Mouse (Mus musculus) ovary, postnatal 14 days (tissue): ENCODE measurements around the gene Tmub2.

Experiments used
- DNase-seq: peaks from one replicate; pipeline ENCODE4 v3.0.0; 2022; ENCODE audit warnings: low spot score

Tmub2 gene

DNA sequence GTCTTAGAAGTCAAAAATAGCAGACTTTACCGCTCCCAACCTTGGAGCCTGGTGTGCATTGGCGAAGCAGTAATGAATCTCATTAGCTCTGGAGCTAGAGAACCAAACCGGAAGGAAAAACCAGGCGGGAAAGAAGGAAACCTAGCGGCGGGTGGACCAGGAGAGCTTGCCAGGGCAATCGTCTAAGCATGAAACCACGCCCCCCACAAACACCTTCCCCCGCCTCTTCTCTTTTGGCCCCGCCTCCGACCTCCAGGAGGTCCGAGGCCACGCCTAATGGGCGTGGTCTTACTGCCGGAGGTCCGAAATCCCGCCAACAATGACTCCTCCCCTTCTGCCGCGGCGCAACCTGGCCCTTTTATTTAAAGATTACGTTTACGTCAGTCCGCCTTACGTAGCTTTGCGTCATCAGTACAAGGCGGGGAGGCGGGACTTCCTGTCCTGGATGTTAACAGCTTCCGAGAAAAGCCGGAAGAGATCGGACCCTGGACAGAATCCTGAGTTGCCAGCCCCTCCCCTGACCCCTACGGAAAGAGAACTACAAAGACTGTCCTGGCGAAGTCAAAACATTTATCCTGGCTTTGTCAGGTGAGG, at the start of gene Tmub2:
Gene Tmub2 (plus strand): TSS at position 431 of the 594 bp plus-strand sequence.
- peak; percentile 90 for DNase-seq

- DNase-seq = no peak
Measured at GRCm38 (mm10) chr11:102236022-102236421, 48.7 kb upstream of the Tmub2 start.

GRCm38 (mm10) chr11:102240636-102241035, 44.1 kb upstream of the Tmub2 start:
- no peak for DNase-seq

- no peak for DNase-seq
Measured at GRCm38 (mm10) chr11:102241246-102241645, 43.5 kb upstream of the Tmub2 start.

DNA sequence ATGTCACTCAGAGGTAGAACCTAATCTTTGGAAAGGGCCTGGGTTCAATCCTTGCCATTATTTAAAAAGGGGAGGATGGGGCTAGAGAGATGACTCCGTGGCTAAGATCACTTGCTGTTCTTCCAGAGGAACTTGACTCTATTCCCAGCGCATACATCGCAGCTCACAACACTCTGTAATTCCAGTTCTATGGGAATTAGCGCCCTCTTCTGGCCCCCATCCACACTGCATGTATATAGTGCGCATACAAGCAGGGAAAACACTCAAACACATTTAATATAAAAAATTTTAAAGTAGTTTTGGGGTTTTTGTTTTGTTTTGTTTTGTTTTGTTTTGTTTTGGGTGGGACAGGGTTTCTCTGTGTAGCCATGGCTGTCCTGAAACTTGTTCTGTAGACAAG, 42.9 kb upstream of the Tmub2 start:
- DNase-seq = no peak

- no peak for DNase-seq
Measured at GRCm38 (mm10) chr11:102244926-102245449, 39.7 kb upstream of the Tmub2 start.

GRCm38 (mm10) chr11:102245581-102246272, 39.0 kb upstream of the Tmub2 start:
- no peak for DNase-seq

- no peak for DNase-seq
Measured at GRCm38 (mm10) chr11:102246273-102246635, 38.5 kb upstream of the Tmub2 start.

GRCm38 (mm10) chr11:102246871-102247270, 37.9 kb upstream of the Tmub2 start:
- DNase-seq = no peak

- peak; percentile 93 for DNase-seq
Measured at GRCm38 (mm10) chr11:102248630-102249230, 36.0 kb upstream of the Tmub2 start, which contains the start of gene BC030867. Gene BC030867, plus strand, starts transcription at chr11:102248882.

GRCm38 (mm10) chr11:102249351-102250090, 35.2 kb upstream of the Tmub2 start:
- no peak for DNase-seq

DNA sequence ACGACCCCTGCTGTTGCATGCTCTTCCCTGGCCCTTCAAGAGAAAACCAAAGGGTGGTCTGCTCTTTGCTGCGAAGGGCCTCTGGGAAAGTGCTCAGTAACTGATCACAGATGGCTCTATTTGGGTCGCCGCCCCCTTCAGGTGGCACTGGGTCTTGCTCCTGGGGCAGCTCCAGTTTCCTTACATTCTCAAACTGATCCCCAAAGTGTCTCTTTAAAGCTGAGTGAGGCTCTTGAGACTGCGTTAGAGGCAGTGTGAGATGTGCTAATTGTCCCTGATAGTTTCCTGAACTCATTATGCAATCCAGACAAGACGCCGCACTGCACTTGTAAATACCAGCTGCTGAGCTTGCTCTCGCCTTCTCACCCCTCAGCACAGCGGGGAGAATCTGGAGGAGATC, 27.2 kb upstream of the Tmub2 start:
- DNase-seq = no peak

DNA sequence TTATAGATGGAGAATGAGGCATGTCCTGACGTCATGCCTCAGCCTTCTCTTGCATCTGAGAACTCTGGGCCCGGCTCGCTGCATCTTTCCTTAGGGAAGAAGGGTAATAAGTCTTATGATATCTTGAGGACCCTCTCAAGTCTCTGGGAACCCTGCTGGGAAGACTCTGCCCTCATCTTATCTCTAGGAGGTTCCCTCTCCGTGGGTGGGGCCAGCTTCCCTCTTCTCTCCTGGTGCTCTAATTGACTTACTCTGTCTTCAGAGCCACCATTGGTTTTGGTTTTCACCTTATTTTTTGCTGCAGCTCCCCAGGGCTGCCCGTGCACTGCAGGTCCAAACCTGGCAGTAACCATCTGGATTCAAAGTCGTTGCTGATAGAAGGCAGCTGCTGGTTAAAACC, 26.6 kb upstream of the Tmub2 start:
- DNase-seq = no peak

DNA sequence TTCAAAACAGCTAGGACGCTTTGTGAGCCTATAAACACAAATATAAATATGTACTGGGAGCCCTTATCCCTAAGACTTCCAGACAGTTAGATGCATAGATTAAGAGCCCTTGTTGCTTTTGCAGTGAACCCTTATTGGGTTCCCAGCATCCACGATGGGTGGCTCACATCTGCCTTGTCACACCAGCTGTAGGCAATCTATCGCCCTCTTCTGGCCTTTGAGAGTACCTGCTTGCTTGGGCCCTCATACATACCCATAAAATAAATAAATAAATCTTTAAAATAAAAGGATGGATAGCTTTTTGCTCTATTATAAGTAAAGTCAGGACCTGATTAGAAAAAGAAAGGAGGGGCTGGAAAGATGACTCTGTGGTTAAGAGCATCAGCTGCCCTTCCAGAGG, 26.2 kb upstream of the Tmub2 start:
- DNase-seq = no peak

- no peak for DNase-seq
Measured at GRCm38 (mm10) chr11:102263211-102263610, 21.5 kb upstream of the Tmub2 start.

DNA sequence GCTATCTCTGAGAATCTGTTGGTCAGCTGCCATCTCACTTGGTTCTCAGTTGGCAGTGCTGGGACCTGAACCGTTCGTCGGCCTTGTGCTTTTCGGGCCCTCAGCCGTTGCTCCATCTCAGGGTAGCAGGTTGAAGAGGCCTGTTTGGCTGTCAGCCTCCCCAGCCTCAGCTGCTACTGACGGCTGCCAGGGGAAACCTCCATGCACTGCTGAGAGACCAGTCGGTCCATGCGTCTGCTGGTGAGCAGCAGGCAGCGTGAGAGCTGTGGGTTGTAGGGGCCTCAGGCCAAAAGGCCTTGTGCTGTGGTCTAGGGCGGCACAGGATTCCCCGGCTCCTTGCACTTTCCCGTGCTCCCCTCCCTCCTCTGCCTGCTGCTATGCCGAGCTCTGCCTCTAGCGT, 18.9 kb upstream of the Tmub2 start:
- DNase-seq = no peak

DNA sequence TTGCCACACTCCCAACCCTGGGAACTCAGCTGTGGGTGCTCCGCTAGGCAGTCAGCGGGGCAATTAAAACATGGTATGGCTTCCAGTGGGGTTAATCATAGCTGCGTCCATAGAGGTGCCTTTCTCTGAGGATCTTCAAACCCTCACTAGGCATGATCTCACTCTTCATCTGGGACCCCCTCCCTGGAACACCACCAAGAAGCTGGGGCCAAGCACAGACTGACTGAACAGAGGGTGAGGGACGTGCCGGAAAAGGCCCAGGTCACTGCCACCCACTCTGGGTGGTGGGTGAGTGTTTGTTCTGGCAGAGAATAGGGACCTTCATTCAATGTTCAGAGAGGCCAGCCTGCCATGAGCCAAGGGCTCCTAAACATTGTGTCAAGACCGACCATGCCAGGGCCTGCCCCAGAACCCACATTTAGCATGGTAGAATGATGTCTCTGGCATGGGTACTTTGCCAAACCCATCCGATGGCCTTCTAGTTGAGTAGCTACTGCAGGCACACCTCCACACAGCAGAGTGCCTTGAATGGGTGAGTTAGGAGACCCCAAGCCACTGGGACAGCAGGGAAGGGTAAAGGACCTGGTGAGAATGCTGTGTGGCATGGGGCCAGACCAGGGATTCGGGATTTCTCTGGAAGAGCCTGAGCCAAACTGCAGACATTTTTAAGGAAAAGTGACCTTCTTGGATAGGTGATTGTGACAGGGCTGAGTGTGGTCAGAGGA, 17.9 kb upstream of the Tmub2 start:
- DNase-seq = no peak

GRCm38 (mm10) chr11:102267480-102267879, 17.3 kb upstream of the Tmub2 start:
- DNase-seq = peak; percentile 61

- no peak for DNase-seq
Measured at GRCm38 (mm10) chr11:102268520-102269244, 16.0 kb upstream of the Tmub2 start, which contains the start of gene Asb16. Gene Asb16, plus strand, starts transcription at chr11:102268743.

DNA sequence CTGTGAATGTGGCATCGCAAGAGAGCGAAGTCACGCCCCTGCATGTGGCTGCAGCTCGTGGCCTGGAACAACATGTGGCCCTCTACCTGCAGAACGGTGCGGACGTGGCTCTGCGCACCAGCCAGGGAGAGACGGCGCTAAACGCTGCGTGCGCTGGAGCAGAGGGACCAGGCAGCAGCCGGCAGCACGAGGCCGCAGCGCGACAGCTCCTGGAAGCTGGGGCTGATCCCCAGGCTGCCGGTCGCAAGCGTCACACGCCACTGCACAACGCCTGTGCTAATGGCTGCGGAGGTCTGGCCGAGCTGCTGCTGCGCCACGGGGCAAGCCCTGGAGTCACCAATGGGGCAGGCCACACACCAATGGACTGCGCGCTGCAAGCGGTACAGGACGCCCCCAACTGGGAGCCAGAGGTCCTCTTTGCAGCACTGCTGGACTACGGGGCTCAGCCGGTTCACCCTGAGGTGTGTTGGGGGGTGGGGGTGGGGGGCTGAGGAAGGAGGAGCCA, 8.3 kb upstream of the Tmub2 start:
- DNase-seq = no peak

DNA sequence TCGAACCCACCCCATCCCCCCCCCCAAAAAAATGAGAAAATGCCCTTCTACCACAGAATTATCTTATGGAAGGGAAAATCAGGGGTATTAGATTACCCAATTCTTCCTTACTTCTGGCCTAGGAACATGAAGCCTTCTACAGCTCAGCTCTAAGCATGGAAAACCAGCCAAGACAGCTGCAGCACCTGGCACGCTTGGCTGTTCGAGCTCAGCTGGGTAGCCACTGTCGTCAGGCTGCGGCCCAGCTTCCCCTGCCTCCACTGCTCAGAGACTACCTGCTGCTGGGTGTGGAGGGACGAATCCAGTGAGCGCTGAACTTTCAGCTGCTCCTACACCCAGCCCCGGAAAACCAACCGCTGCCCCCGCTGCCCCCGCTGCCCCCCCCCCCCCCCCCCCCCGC, 7.0 kb upstream of the Tmub2 start:
- no peak for DNase-seq
